Mouse (Mus musculus) kidney, adult 10 weeks (tissue): Measurements from ENCODE around the gene Enho. TPM values are rescaled to one million over a fixed set of nuclear protein-coding genes. Genes with fewer than 3 reads are reported as not detected.

Source experiments
- polyA plus RNA-seq: library from polyadenylated mRNA; stranded (reverse); fragments of 350-450 nt; fragmentation: Illumina TruSeq; extraction: RNeasy Lipid Tissue Mini Kit (QIAGEN cat#74804); gene quantifications from one replicate; pipeline ENCODE4 v1.2.3, GENCODE M21; 2014; ENCODE audit warnings: low read depth, low replicate concordance

Gene Enho
- not detected for polyA plus RNA-seq

DNA sequence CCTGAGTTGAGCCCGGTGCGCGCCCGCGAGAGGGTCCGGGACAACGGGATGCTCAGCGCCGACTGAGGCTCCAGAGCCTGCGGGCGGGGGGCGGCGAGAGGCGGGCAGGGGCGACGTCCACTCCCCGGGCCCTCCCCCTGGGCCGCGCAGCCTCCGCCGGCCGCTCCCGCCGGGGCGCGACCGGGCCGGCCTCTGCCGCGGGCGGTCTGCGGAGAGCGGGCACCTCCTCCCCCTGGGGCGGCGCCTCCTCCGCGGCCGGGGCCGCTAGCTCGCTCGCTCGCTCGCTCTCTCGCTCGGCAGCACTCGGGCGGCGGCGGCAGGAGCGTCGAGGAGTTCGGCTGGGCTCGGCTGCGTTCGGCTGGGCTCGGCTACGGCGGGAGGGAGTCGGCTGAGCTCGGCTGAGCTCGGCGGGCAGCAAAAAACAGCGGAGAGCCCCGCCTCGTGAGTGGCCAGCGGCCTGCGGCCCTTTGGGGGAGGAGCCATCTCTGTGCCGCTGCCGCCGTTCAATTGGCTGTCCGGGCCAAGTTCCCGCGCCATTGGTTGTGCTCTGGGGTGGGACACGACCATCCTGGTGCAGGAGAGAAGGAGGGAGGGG lies at the start of gene Enho:
Enho (minus strand) TSS at position 412 of the 595 bp plus-strand sequence.

Other genes starting within 250 kb of the Enho start
- 1.1 TPM for gene Kif24, start 175.4 kb downstream of the Enho start, polyA plus RNA-seq
- gene Nudt2, start 175.2 kb downstream of the Enho start, polyA plus RNA-seq, result 31.2 TPM
- 8.9 TPM for gene AI464131, start 137.2 kb downstream of the Enho start, polyA plus RNA-seq
- gene 1110017D15Rik, start 123.0 kb downstream of the Enho start, polyA plus RNA-seq, result not detected
- gene Fam219a, start 70.8 kb downstream of the Enho start, polyA plus RNA-seq, result 1.5 TPM
- not detected for gene Dnaic1, start 70.5 kb downstream of the Enho start, polyA plus RNA-seq
- 0.44 TPM for gene Cntfr, start 56.8 kb upstream of the Enho start, polyA plus RNA-seq
- 19.3 TPM for gene Il11ra1, start 59.7 kb upstream of the Enho start, polyA plus RNA-seq
- 0.61 TPM for gene Rpp25l, start 73.2 kb upstream of the Enho start, polyA plus RNA-seq
- 44.3 TPM for gene Dctn3, start 82.8 kb upstream of the Enho start, polyA plus RNA-seq
- not detected for gene Arid3c, start 90.8 kb upstream of the Enho start, polyA plus RNA-seq
- gene Galt, start 114.9 kb upstream of the Enho start, polyA plus RNA-seq, result 1.1 TPM
- 20.7 TPM for gene Sigmar1, start 115.8 kb upstream of the Enho start, polyA plus RNA-seq
- gene Ccl27a, start 133.9 kb upstream of the Enho start, polyA plus RNA-seq, result 3.2 TPM